Mouse (Mus musculus): ENCODE data around the gene Tmsb15b2. TPM values are rescaled to one million over a fixed set of nuclear protein-coding genes. Genes with fewer than 3 reads are reported as not detected.

The Tmsb15b2 gene
- polyA plus RNA-seq (2012; rRNA removed) = 18.4 and 26.4 TPM in 2 replicates

DNA sequence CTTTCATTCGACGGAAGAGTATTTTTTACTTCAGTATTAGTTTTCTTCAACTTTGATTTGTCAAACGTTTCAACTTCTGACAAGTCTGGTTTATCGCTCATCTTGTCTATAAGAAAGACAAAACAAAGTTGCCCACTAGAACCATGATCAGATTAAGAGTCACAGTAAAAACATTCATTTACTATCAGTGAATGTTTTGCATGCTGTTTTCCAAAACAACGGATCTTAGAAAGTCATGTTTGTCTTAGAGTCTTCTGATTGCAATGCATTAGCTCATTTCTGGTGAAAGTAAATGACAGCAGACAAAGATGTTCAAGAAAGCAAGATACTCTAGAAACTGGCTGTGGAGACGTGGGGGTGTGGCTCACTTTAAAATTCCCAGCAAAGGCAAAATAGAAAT is at the start of gene Tmsb15b2:
Tmsb15b2 (minus strand) TSS at position 101 of the 400 bp plus-strand sequence.

DNA sequence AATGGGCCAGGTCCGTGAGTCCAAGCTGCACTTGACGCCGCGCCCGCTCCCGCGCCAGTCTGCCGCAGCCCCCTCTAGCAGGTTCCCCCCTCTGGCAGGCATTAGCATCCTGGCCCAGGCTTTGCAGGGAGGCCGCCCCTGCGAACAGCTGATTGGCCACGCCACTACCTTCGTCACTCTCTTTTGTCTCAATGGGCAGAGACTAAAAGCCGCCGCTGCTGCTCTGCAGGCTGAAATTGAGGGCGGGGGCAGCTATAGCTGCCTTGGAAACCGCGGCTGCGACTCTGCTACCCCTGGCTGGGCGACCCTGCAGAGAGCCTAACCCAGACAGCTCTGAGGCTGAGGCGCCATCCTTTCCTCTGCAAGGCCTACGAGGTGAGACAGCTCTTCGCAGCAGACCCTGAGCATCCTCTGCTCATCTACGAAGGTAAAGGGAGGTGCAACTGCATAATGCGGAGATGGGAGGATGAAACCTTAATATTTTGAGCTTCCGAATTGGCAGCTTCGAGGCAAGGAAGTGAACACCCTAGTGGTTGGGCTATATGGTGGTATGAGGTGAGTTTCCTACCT is 17.8 kb upstream of the Tmsb15b2 start, which contains the start of gene Zcchc18:
Zcchc18 (plus strand) TSS at position 178 of the 570 bp plus-strand sequence.

DNA sequence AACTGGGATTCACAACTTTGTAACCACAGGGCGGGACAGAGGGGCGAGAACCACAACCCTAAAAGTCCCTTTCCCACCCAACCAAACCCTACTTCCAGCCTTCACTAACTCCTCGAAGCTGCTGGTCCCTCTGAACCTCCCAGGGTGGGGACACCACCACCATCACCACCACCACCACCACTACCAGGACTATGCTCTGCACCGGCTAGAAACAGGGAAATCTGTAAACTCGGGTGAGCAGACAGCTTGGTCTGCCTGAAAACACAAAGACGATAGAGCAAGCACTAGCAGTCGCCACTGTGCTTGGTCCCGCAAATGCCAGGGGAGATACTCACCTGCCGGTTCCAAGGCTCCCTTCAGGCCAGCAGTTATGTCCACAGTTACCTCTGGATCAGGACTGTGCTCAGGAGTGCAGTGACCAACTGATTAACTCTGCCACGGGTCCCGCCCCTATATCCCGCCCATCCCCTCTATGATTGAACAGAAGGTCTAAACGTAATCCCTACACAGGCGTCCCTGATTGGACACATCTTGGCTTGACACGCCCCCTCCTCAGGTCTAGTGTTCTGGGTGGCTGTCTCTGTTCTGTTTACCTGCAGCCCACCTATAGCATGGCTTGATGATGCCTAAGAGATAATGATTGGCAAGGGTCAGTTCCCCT is 1.3 kb upstream of the Tmsb15b2 start, which contains the start of the genes Tmsb15l and Tmsb15b1:
Tmsb15l (minus strand) TSS at position 446 of the 661 bp plus-strand sequence.
Tmsb15b1 (minus strand) TSS at position 451 of the 661 bp plus-strand sequence.

DNA sequence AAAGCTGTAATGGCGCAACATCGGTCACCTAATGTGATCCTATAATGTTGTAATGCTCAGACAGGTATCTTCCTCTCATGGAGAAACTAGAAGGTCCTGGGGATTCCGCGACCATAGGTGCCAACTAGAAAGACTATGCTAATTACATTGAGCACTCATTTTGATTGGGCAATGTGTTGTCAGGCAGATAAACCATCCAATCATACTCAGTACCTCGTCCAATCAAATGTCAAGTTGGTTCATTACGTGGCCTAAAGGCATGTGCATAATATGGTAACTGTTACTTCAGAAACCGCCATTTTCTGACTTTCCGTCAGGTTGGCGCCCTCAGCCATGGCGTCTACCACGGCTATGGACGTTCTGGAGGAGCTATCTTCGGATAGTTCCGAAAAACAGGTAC is 48.3 kb downstream of the Tmsb15b2 start, which contains the start of gene H2bfm:
H2bfm (plus strand) TSS at position 295 of the 400 bp plus-strand sequence.

Other genes with a start within 250 kb of the Tmsb15b2 start
- gene Morf4l2, start 231.8 kb downstream of the Tmsb15b2 start, polyA plus RNA-seq (2012; rRNA removed) = 512 and 1,459 TPM in 2 replicates
- gene Glra4, start 195.4 kb downstream of the Tmsb15b2 start, polyA plus RNA-seq (2012; rRNA removed) = not detected in 2 replicates
- gene Plp1, start 152.8 kb downstream of the Tmsb15b2 start, polyA plus RNA-seq (2012; rRNA removed) = 10.7 and 19.9 TPM in 2 replicates
- gene Rab9b, start 106.7 kb downstream of the Tmsb15b2 start, polyA plus RNA-seq (2012; rRNA removed) = 1.0 and 2.1 TPM in 2 replicates
- gene H2bfm, start 48.2 kb downstream of the Tmsb15b2 start, polyA plus RNA-seq (2012; rRNA removed) = not detected in 2 replicates
- gene Tmsb15l, start 1.4 kb upstream of the Tmsb15b2 start, polyA plus RNA-seq (2012; rRNA removed) = 3.5 and 10.2 TPM in 2 replicates
- gene Tmsb15b1, start 1.4 kb upstream of the Tmsb15b2 start, polyA plus RNA-seq (2012; rRNA removed) = 4.2 and 12.1 TPM in 2 replicates
- gene Zcchc18, start 17.7 kb upstream of the Tmsb15b2 start, polyA plus RNA-seq (2012; rRNA removed) = 34.7 and 40.1 TPM in 2 replicates
- 15.0 and 16.2 TPM in 2 replicates for gene Slc25a53, start 62.8 kb upstream of the Tmsb15b2 start, polyA plus RNA-seq (2012; rRNA removed)
- 3.2 and 5.2 TPM in 2 replicates for gene Fam199x, start 74.1 kb upstream of the Tmsb15b2 start, polyA plus RNA-seq (2012; rRNA removed)
- not detected in 2 replicates for gene Esx1, start 146.6 kb upstream of the Tmsb15b2 start, polyA plus RNA-seq (2012; rRNA removed)